Mouse (Mus musculus) cerebellum, adult 2 months (tissue): Measurements from ENCODE around the gene Acad10. TPM values are rescaled to one million over a fixed set of nuclear protein-coding genes. Genes with fewer than 3 reads are reported as not detected.
"Not testable (repeated sequence)": the region's sequence is repeated elsewhere in the genome, so short reads cannot be mapped to it uniquely, and the experiment has no call there.

ENCODE experiments used
- DNase-seq, 2 experiments: peaks; one replicate each; pipeline ENCODE4 v3.0.0; 2021
- H3K27ac ChIP-seq: fragments of 200-500 bp; 2 replicates; pipeline ENCODE4 v1.5.1; 2012; ENCODE audit warnings: low read length, control low read depth, inconsistent platforms; ENCODE audit not compliant: insufficient read depth
- H3K27me3 ChIP-seq: fragments of 200-500 bp; 2 replicates; pipeline ENCODE4 v1.6.1; 2012; ENCODE audit warnings: inconsistent platforms, mild to moderate bottlenecking, low read length, moderate library complexity; ENCODE audit not compliant: control insufficient read depth, insufficient read depth
- H3K4me1 ChIP-seq: fragments of 200-500 bp; 2 replicates; pipeline ENCODE4 v1.6.1; 2011; ENCODE audit warnings: low read length; ENCODE audit not compliant: control insufficient read depth, insufficient read depth
- H3K4me3 ChIP-seq: fragments of 200-500 bp; replicated peaks from 2 replicates; pipeline ENCODE3; 2011; ENCODE audit warnings: mild to moderate bottlenecking, low read depth, low read length, control low read depth; ENCODE audit not compliant: insufficient read depth
- CTCF ChIP-seq: fragments of 200-500 bp; IDR thresholded peaks from 2 replicates; pipeline ENCODE4 v1.5.1; 2011; ENCODE audit warnings: low read depth, mild to moderate bottlenecking, control low read depth, low read length, moderate library complexity, borderline replicate concordance; ENCODE audit not compliant: insufficient read depth
- POLR2A ChIP-seq: fragments of 200-500 bp; IDR thresholded peaks from 2 replicates; pipeline ENCODE4 v1.6.1; 2011; ENCODE audit warnings: low read length, control low read depth, borderline replicate concordance; ENCODE audit not compliant: insufficient read depth
- whole genome bisulfite sequencing: fragments of 180-500 bp; shearing (Covaris S2); methylation state at CpG from one replicate; pipeline ENCODE4 v1.1.7; 2018; 5-methylcytosine and 5-hydroxymethylcytosine counted together
- polyA plus RNA-seq: library from polyadenylated mRNA; depleted of rRNA; stranded (reverse); fragments of >200 nt; gene quantifications from 2 replicates; pipeline ENCODE4 v1.2.3, GENCODE M21; 2012

The Acad10 gene
- polyA plus RNA-seq, 1 experiment = 3.6 TPM

DNA sequence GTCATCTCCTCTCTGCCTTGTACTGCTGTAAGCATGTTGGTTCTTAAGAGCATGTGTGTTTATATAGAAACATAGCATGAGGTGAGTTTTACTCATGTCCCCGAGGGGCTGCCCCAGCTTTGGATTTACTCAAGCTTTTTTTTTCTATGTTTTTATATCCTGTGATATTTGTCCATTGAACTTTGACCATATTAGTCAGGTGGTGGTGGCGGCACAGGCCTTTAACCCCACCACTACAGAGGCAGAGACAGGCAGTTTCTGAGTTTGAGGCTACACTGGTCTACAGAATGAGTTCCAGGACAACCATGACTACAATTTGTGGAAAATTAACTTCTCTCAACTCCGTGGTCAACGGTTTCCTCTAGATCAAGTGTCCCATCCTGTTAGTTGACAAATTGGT is 6.8 kb upstream of the Acad10 start:
- H3K4me3 ChIP-seq = no peak overlapping the region
- H3K27ac ChIP-seq = no peak overlapping the region
- no peak for DNase-seq
- no peaks in the 10 kb centered on the region for H3K4me1 ChIP-seq
- WGBS = 92% methylated on average over 4 of the region's 4 CpGs
- H3K27me3 ChIP-seq = no peaks in the 10 kb centered on the region
- TF ChIP-seq CTCF (no peak), POLR2A (no peak)

DNA sequence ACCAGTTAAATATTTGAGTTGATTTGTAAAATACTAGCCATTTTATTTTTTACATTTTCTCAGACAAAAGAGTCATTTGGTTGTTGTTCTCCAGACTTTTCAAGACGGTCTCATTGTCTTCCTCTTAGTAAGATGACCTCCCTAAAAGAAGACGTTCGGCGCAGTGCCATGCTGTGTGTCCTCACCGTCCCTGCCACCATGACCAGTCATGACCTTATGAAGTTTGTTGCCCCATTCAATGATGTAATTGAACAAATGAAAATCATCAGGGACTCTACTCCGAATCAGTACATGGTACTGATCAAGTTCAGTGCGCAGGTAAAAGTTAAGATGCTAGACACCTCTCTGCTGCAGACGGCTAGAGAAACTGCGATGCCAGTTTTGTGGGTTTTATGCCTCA is 4.7 kb upstream of the Acad10 start:
- no peak for DNase-seq
- Histone ChIP-seq H3K4me1 (peaks cover 8% of the 10 kb centered on the region; the same call in 1 of the 2 replicates), H3K27ac (no peak overlapping the region), H3K4me3 (no peak overlapping the region), H3K27me3 (no peaks in the 10 kb centered on the region)
- TF ChIP-seq CTCF = no peak
- no peak for TF ChIP-seq POLR2A
- 96% methylated on average over 9 of the region's 9 CpGs for WGBS

DNA sequence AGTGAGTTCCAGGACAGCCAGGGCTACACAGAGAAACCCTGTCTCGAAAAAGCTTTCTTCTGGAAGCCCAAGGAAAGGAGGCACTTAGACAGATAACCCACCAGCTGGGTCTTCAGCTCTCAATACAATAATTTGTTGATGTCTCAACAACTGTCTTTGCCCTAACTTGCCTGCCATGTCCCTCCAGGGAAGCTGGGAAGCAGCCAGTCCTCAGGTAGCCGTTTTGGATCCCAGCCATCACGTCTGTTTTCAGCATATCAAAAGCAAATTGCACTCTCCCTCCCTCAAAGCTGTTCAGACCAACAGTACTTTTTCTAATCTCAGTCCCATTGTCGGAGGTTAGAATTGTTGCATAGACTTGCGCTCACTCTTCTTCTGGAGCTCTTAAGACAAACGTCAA is 3.8 kb upstream of the Acad10 start:
- Histone ChIP-seq H3K4me1 (peaks cover 8% of the 10 kb centered on the region; the same call in 1 of the 2 replicates), H3K27ac (no peak overlapping the region), H3K27me3 (no peaks in the 10 kb centered on the region), H3K4me3 (no peak overlapping the region)
- 60% methylated on average over 6 of the region's 6 CpGs for WGBS
- TF ChIP-seq CTCF = no peak
- TF ChIP-seq POLR2A = no peak
- peak; percentile 44 to 47 for DNase-seq

DNA sequence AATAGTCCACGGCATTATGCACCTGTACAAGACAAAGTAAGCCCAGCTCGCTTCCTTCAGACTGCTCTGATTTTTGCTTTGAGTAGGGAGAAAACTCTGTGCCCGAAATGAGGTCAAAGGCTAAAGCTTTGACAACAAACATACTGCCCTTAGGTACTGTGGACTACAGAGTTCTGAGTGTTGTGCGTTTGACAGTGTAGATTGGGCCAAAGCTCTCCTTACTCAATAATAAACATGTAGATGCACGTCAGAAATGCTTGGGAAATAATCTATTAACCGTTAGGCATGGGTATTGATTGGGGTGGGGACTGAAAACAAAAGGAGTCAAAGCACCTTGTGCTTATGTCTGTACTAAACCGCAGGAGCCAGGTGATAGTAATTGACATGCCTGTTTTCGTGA is 3.1 kb upstream of the Acad10 start:
- Histone ChIP-seq H3K27ac (no peak overlapping the region), H3K4me1 (peaks cover 8% of the 10 kb centered on the region; the same call in 1 of the 2 replicates), H3K27me3 (no peaks in the 10 kb centered on the region), H3K4me3 (no peak overlapping the region)
- TF ChIP-seq CTCF = no peak
- no peak for TF ChIP-seq POLR2A
- DNase-seq = no peak
- WGBS = 92% methylated on average over 8 of the region's 8 CpGs

DNA sequence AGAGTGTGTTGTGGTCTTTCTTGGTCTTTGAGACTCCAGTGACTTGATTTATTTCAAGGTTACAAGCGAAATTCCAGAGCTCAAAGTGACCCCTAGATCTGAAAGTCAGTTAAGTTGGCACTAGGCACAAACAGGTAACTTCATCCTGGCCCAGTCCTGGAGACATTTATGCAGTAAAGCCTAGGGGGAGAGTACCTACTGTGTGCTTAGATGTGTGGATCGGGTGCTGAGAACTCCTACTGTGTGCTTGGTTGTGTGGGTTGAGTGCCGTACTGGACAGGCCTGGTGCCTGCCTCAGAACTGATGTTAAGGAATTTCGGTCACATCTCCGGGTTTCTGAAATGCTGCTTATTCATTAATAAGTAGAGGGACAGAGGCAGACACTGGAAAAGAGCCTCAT is 1.2 kb upstream of the Acad10 start:
- peaks cover 8% of the 10 kb centered on the region; the same call in 1 of the 2 replicates for H3K4me1 ChIP-seq
- peak overlapping the region; percentile 82 for H3K4me3 ChIP-seq
- H3K27ac ChIP-seq = no peak overlapping the region
- TF ChIP-seq CTCF (no peak), POLR2A (no peak)
- no peaks in the 10 kb centered on the region for H3K27me3 ChIP-seq
- WGBS = 73% methylated on average over 5 of the region's 5 CpGs
- no peak for DNase-seq

DNA sequence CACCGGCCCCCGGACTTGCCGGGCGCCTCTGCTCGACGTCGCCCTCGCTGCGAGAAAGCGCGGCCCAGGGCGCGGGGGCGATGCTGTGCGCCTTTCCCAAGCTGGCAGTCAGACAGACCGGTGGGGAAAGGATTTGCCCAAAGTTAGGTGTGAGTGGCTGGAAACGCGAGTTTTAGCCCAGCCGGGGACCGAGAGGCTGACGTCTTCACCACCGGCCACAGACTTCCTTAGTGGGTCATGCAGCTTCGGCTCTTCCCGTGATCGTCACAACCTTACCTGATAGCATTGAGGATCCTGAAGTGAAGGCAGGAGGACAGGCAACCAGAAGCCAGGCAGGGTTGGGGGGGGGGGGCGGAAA is 562 bp upstream of the Acad10 start:
- TF ChIP-seq POLR2A = no peak
- TF ChIP-seq CTCF = no peak

DNA sequence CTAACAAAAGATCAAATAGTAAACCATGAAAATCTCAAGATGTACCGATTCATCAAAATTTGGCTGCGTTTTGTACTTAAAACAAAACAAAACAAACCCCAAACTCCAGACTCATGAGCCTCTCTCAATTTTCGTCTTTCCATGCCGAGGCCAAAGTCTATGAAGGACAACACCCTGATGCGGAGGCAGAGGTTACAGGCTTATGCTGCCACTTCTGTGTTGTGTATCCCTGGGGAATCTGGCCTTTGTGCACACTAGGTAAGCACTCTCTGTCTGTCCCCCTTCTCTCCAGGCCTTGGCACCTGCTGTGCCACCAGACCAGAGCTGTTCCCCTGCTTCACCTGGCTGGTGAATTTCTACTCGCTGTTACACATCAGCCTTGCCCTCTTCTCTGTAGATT is 2.7 kb downstream of the Acad10 start:
- not testable (repeated sequence) for DNase-seq, H3K27me3 ChIP-seq, H3K4me1 ChIP-seq, H3K4me3 ChIP-seq, H3K27ac ChIP-seq
- WGBS = 88% methylated on average over 6 of the region's 6 CpGs

More for the DNA sequence above, 562 bp upstream of the Acad10 start:
- no peaks in the 10 kb centered on the region for H3K27me3 ChIP-seq
- H3K4me3 ChIP-seq = peak overlapping the region; percentile 82
- H3K27ac ChIP-seq = 0 out of 2 replicates have a peak overlapping the region, but pooled peaks have one; percentile 3
- DNase-seq = peak in 1 of 2 experiments; percentile 31
- H3K4me1 ChIP-seq = peaks cover 8% of the 10 kb centered on the region; the same call in 1 of the 2 replicates
- under 1% methylated on average over 26 of the region's 26 CpGs for WGBS

DNA sequence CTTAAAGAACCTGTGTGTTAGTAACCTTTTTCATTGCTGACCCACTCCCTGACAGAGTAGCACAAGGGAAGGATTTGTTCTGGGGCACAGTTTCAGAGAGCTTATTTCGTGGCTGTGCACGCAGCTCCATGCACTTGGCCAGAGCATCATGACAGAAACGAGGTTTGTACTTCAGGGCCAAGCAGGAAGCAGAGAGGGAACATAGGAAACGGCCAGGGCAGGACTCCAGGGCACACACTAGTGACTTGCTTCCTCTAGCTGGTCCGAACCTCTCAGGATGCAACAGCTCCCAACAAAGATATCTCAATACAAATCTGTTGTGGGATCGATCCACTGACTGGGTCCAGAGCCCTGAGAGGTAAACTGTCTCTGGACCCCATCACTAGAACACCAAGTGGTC is 3.4 kb downstream of the Acad10 start:
- 74% methylated on average over 6 of the region's 6 CpGs for WGBS
- not testable (repeated sequence) for DNase-seq, H3K27ac ChIP-seq, H3K4me3 ChIP-seq, H3K27me3 ChIP-seq, H3K4me1 ChIP-seq

DNA sequence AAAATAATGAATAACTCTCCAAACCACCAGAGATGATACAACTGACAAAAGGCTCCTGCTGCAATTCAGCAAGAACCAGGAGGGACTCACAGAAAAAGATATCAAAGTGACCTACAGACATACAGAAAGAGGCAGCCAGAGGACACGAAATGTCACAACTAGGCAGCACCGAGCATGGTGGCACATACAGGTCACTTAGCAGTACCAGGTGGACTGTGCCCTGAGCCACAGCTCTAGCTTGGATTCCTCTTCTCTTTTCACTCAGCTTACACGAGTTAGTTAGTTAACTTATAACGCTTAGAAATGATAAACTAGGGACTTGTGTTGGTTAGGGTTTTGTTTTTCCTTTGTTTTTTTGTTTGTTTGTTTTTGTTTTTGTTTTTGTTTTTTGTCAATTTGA is 5.8 kb downstream of the Acad10 start:
- no peak for DNase-seq

More for the DNA sequence above, 5.8 kb downstream of the Acad10 start:
- WGBS = 86% methylated on average over 4 of the region's 4 CpGs
- Histone ChIP-seq H3K27ac (no peak overlapping the region), H3K4me3 (no peak overlapping the region), H3K4me1 (no peaks in the 10 kb centered on the region), H3K27me3 (no peaks in the 10 kb centered on the region)
- TF ChIP-seq POLR2A (no peak), CTCF (no peak)
